ENCODE assay signal across 19 mouse cellular contexts in the genomic region with DNA sequence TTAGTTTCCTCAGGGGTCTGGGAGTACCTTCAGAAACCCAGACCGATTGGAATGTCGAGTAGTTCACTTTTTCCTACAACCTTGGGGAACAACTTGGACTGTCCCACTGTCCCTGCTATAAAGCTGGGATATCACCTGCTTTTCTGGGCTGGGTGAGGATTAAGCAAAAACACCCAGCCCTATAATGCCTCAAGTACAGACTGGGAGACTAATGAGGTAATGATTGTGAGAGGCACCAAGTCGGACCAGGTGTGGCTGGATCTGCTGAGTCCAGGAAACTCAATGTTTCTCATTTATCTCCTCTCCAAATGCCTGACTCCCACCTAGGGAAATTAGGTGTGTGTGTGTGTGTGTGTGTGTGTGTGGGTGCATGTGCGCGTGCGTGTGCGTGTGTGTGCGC.
"Had no signal": no experiment of that assay in that cellular context is flagged by ENCODE, and none has a peak within 500 bp of the region (broad histone marks: within the 10 kb centered on the region; RNA-seq: fewer than 3 reads in every experiment).

No protein-coding gene starts in this region.

- DNase-seq: lung, adult 18-20 months; lung, embryonic 14.5 days; lung, postnatal 10 days; lung, postnatal 4 days; midbrain, embryonic 14.5 days; retina, postnatal 1 day; right cerebral cortex, adult 18-20 months; right cerebral cortex, postnatal 25 days; right cerebral cortex, postnatal 4 days; spleen, adult 18-20 months; thymus, adult 18-20 months; thymus, postnatal 14 days; thymus, postnatal 4 days had no signal

- H3K4me3 ChIP-seq: midbrain, embryonic 10.5 days; midbrain, embryonic 12.5 days; myocyte; neural tube, embryonic 13.5 days; neural tube, embryonic 15.5 days had no signal

- ATAC-seq: midbrain, embryonic 16.5 days had no signal

- H3K27ac ChIP-seq: midbrain, embryonic 10.5 days; midbrain, embryonic 12.5 days; neural tube, embryonic 13.5 days; neural tube, embryonic 15.5 days had no signal

- H3K4me1 ChIP-seq: midbrain, embryonic 12.5 days; neural tube, embryonic 13.5 days; neural tube, embryonic 15.5 days had no signal

- H3K9me3 ChIP-seq: midbrain, embryonic 10.5 days; midbrain, embryonic 12.5 days; neural tube, embryonic 13.5 days; neural tube, embryonic 15.5 days had no signal

- H3K36me3 ChIP-seq: midbrain, embryonic 10.5 days; midbrain, embryonic 12.5 days; neural tube, embryonic 13.5 days; neural tube, embryonic 15.5 days had no signal

- H3K9ac ChIP-seq: lung, embryonic 14.5 days; midbrain, embryonic 12.5 days; neural tube, embryonic 13.5 days; neural tube, embryonic 15.5 days had no signal

- H3K4me2 ChIP-seq: lung, embryonic 14.5 days; midbrain, embryonic 12.5 days; neural tube, embryonic 13.5 days; neural tube, embryonic 15.5 days had no signal

- H3K27me3 ChIP-seq: midbrain, embryonic 12.5 days; neural tube, embryonic 13.5 days; neural tube, embryonic 15.5 days had no signal
